Mouse (Mus musculus): ENCODE data around the gene Cux1. TPM values are rescaled to one million over a fixed set of nuclear protein-coding genes. Genes with fewer than 3 reads are reported as not detected.

Cux1 gene
- polyA plus RNA-seq, 1 experiment from 2014 or later, result 100 TPM

GRCm38 (mm10) chr5:136507629-136508028, 59.7 kb downstream of the Cux1 start:
- Histone ChIP-seq H3K27me3 (replicated peaks; ENCODE audit: control insufficient read depth, insufficient read depth, low read length) (no peaks in the 10 kb centered on the region), H3K4me1 (ENCODE audit: control insufficient read depth, insufficient read depth, low read depth, low read length) (peaks cover 9% of the 10 kb centered on the region), H3K9ac (ENCODE audit: low read depth, low read length) (no peak overlapping the region), H3K4me3 (ENCODE audit: low read length) (no peak overlapping the region), H3K9me3 (ENCODE audit: control insufficient read depth, low read length) (no peaks in the 10 kb centered on the region), H3K27ac (ENCODE audit: low read depth, low read length) (no peak overlapping the region), H3K36me3 (ENCODE audit: control insufficient read depth, insufficient read depth, low read length) (no peaks in the 10 kb centered on the region), H3K4me2 (ENCODE audit: low read length) (no peak overlapping the region)
- ATAC-seq, result no peak
- WGBS, result 90% methylated on average over 4 of the region's 4 CpGs

- H3K27me3 ChIP-seq (replicated peaks; ENCODE audit: control insufficient read depth, insufficient read depth, low read length), result no peaks in the 10 kb centered on the region
- no peaks in the 10 kb centered on the region for H3K36me3 ChIP-seq (ENCODE audit: control insufficient read depth, insufficient read depth, low read length)
- 87% methylated on average over 1 of the region's 1 CpGs for WGBS
- H3K27ac ChIP-seq (ENCODE audit: low read depth, low read length), result no peak overlapping the region
- H3K9ac ChIP-seq (ENCODE audit: low read depth, low read length), result no peak overlapping the region
- H3K9me3 ChIP-seq (ENCODE audit: control insufficient read depth, low read length), result no peaks in the 10 kb centered on the region
- H3K4me2 ChIP-seq (ENCODE audit: low read length), result no peak overlapping the region
- ATAC-seq, result no peak
- H3K4me3 ChIP-seq (ENCODE audit: low read length), result no peak overlapping the region
- H3K4me1 ChIP-seq (ENCODE audit: control insufficient read depth, insufficient read depth, low read depth, low read length), result peaks cover 13% of the 10 kb centered on the region
Observed at GRCm38 (mm10) chr5:136506262-136506661, 61.0 kb downstream of the Cux1 start.

GRCm38 (mm10) chr5:136502491-136503086, 64.7 kb downstream of the Cux1 start:
- H3K4me2 ChIP-seq (ENCODE audit: low read length), result no peak overlapping the region
- 70% methylated on average over 5 of the region's 5 CpGs for WGBS
- no peak for ATAC-seq

GRCm38 (mm10) chr5:136500307-136500871, 66.9 kb downstream of the Cux1 start:
- H3K4me1 ChIP-seq (ENCODE audit: control insufficient read depth, insufficient read depth, low read depth, low read length), result peaks cover 21% of the 10 kb centered on the region
- WGBS, result 57% methylated on average over 6 of the region's 6 CpGs
- ATAC-seq, result no peak
- no peaks in the 10 kb centered on the region for H3K36me3 ChIP-seq (ENCODE audit: control insufficient read depth, insufficient read depth, low read length)
- H3K9ac ChIP-seq (ENCODE audit: low read depth, low read length), result no peak overlapping the region
- no peak overlapping the region for H3K4me2 ChIP-seq (ENCODE audit: low read length)
- no peak overlapping the region for H3K27ac ChIP-seq (ENCODE audit: low read depth, low read length)
- no peaks in the 10 kb centered on the region for H3K27me3 ChIP-seq (replicated peaks; ENCODE audit: control insufficient read depth, insufficient read depth, low read length)
- no peaks in the 10 kb centered on the region for H3K9me3 ChIP-seq (ENCODE audit: control insufficient read depth, low read length)
- H3K4me3 ChIP-seq (ENCODE audit: low read length), result no peak overlapping the region

More at GRCm38 (mm10) chr5:136502491-136503086, 64.7 kb downstream of the Cux1 start:
- Histone ChIP-seq H3K36me3 (ENCODE audit: control insufficient read depth, insufficient read depth, low read length) (no peaks in the 10 kb centered on the region), H3K9me3 (ENCODE audit: control insufficient read depth, low read length) (no peaks in the 10 kb centered on the region), H3K4me1 (ENCODE audit: control insufficient read depth, insufficient read depth, low read depth, low read length) (peaks cover 24% of the 10 kb centered on the region), H3K27ac (ENCODE audit: low read depth, low read length) (no peak overlapping the region), H3K4me3 (ENCODE audit: low read length) (no peak overlapping the region), H3K9ac (ENCODE audit: low read depth, low read length) (no peak overlapping the region), H3K27me3 (replicated peaks; ENCODE audit: control insufficient read depth, insufficient read depth, low read length) (no peaks in the 10 kb centered on the region)

GRCm38 (mm10) chr5:136499316-136499715, 68.0 kb downstream of the Cux1 start:
- WGBS, result 75% methylated on average over 2 of the region's 2 CpGs
- no peak overlapping the region for H3K27ac ChIP-seq (ENCODE audit: low read depth, low read length)
- no peaks in the 10 kb centered on the region for H3K36me3 ChIP-seq (ENCODE audit: control insufficient read depth, insufficient read depth, low read length)
- no peak overlapping the region for H3K4me3 ChIP-seq (ENCODE audit: low read length)
- ATAC-seq, result no peak
- H3K9ac ChIP-seq (ENCODE audit: low read depth, low read length), result no peak overlapping the region
- H3K27me3 ChIP-seq (replicated peaks; ENCODE audit: control insufficient read depth, insufficient read depth, low read length), result no peaks in the 10 kb centered on the region
- no peak overlapping the region for H3K4me2 ChIP-seq (ENCODE audit: low read length)
- H3K4me1 ChIP-seq (ENCODE audit: control insufficient read depth, insufficient read depth, low read depth, low read length), result peaks cover 24% of the 10 kb centered on the region
- no peaks in the 10 kb centered on the region for H3K9me3 ChIP-seq (ENCODE audit: control insufficient read depth, low read length)

- Histone ChIP-seq H3K9ac (ENCODE audit: low read depth, low read length) (no peak overlapping the region), H3K36me3 (ENCODE audit: control insufficient read depth, insufficient read depth, low read length) (no peaks in the 10 kb centered on the region), H3K27ac (ENCODE audit: low read depth, low read length) (no peak overlapping the region), H3K9me3 (ENCODE audit: control insufficient read depth, low read length) (no peaks in the 10 kb centered on the region), H3K27me3 (replicated peaks; ENCODE audit: control insufficient read depth, insufficient read depth, low read length) (no peaks in the 10 kb centered on the region), H3K4me2 (ENCODE audit: low read length) (no peak overlapping the region), H3K4me1 (ENCODE audit: control insufficient read depth, insufficient read depth, low read depth, low read length) (peaks cover 20% of the 10 kb centered on the region), H3K4me3 (ENCODE audit: low read length) (no peak overlapping the region)
- ATAC-seq, result no peak
- 93% methylated on average over 3 of the region's 3 CpGs for WGBS
Observed at GRCm38 (mm10) chr5:136498741-136499140, 68.5 kb downstream of the Cux1 start.

- WGBS, result 56% methylated on average over 2 of the region's 2 CpGs
- no peak overlapping the region for H3K4me3 ChIP-seq (ENCODE audit: low read length)
- ATAC-seq, result no peak
Observed at GRCm38 (mm10) chr5:136497301-136497700, 70.0 kb downstream of the Cux1 start.

GRCm38 (mm10) chr5:136495581-136495980, 71.7 kb downstream of the Cux1 start:
- H3K27me3 ChIP-seq (replicated peaks; ENCODE audit: control insufficient read depth, insufficient read depth, low read length), result no peaks in the 10 kb centered on the region
- no peaks in the 10 kb centered on the region for H3K9me3 ChIP-seq (ENCODE audit: control insufficient read depth, low read length)
- ATAC-seq, result no peak
- H3K4me3 ChIP-seq (ENCODE audit: low read length), result no peak overlapping the region
- no peaks in the 10 kb centered on the region for H3K36me3 ChIP-seq (ENCODE audit: control insufficient read depth, insufficient read depth, low read length)
- H3K4me2 ChIP-seq (ENCODE audit: low read length), result no peak overlapping the region
- WGBS, result 92% methylated on average over 3 of the region's 3 CpGs
- H3K4me1 ChIP-seq (ENCODE audit: control insufficient read depth, insufficient read depth, low read depth, low read length), result peaks cover 9% of the 10 kb centered on the region
- H3K27ac ChIP-seq (ENCODE audit: low read depth, low read length), result no peak overlapping the region
- H3K9ac ChIP-seq (ENCODE audit: low read depth, low read length), result no peak overlapping the region

More at GRCm38 (mm10) chr5:136497301-136497700, 70.0 kb downstream of the Cux1 start:
- Histone ChIP-seq H3K9ac (ENCODE audit: low read depth, low read length) (no peak overlapping the region), H3K4me1 (ENCODE audit: control insufficient read depth, insufficient read depth, low read depth, low read length) (peaks cover 15% of the 10 kb centered on the region), H3K27me3 (replicated peaks; ENCODE audit: control insufficient read depth, insufficient read depth, low read length) (no peaks in the 10 kb centered on the region), H3K4me2 (ENCODE audit: low read length) (no peak overlapping the region), H3K27ac (ENCODE audit: low read depth, low read length) (no peak overlapping the region), H3K9me3 (ENCODE audit: control insufficient read depth, low read length) (no peaks in the 10 kb centered on the region), H3K36me3 (ENCODE audit: control insufficient read depth, insufficient read depth, low read length) (no peaks in the 10 kb centered on the region)

GRCm38 (mm10) chr5:136494927-136495326, 72.4 kb downstream of the Cux1 start:
- 53% methylated on average over 7 of the region's 7 CpGs for WGBS
- Histone ChIP-seq H3K4me2 (ENCODE audit: low read length) (no peak overlapping the region), H3K36me3 (ENCODE audit: control insufficient read depth, insufficient read depth, low read length) (no peaks in the 10 kb centered on the region), H3K4me1 (ENCODE audit: control insufficient read depth, insufficient read depth, low read depth, low read length) (peaks cover 5% of the 10 kb centered on the region), H3K27me3 (replicated peaks; ENCODE audit: control insufficient read depth, insufficient read depth, low read length) (no peaks in the 10 kb centered on the region), H3K9me3 (ENCODE audit: control insufficient read depth, low read length) (no peaks in the 10 kb centered on the region), H3K4me3 (ENCODE audit: low read length) (no peak overlapping the region), H3K9ac (ENCODE audit: low read depth, low read length) (no peak overlapping the region), H3K27ac (ENCODE audit: low read depth, low read length) (no peak overlapping the region)
- ATAC-seq, result no peak

All from hindbrain, embryonic 16.5 days (tissue).